Mouse (Mus musculus) gastrocnemius, postnatal 10 days (tissue): ENCODE measurements around the gene Clasp1. TPM values are rescaled to one million over a fixed set of nuclear protein-coding genes. Genes with fewer than 3 reads are reported as not detected.

ENCODE experiments used
- DNase-seq: peaks from one replicate; pipeline ENCODE4 v3.0.0; 2021; ENCODE audit warnings: mixed read lengths
- long read RNA-seq, 2 experiments: library from polyadenylated mRNA; stranded (forward); transcript quantifications; one replicate each; pipeline ENCODE4 v2.0.0; 2021
- total RNA-seq, 2 experiments: library from RNA; stranded (reverse); gene quantifications; 2 replicates each; pipeline ENCODE4 v1.2.3; 2021

Gene Clasp1
- total RNA-seq = 10 to 100 TPM; 78.7 to 90.1 TPM
- long read RNA-seq, experiment 1, full-length matches to known transcripts = 7 of 32 reads
- long read RNA-seq, experiment 1, partial matches to known transcripts = 6 of 32 reads
- long read RNA-seq, experiment 1, other reads (novel, unspliced or antisense) = 19 of 32 reads
- long read RNA-seq, experiment 2, full-length matches to known transcripts = 5 of 18 reads
- long read RNA-seq, experiment 2, partial matches to known transcripts = 5 of 18 reads
- long read RNA-seq, experiment 2, other reads (novel, unspliced or antisense) = 8 of 18 reads

GRCm38 (mm10) chr1:118388757-118389453, at the start of gene Clasp1:
TSS of gene Clasp1 (plus strand) at chr1:118389058.
- peak; percentile 91 for DNase-seq

- DNase-seq = no peak
Observed at GRCm38 (mm10) chr1:118343649-118344435, 45.0 kb upstream of the Clasp1 start.

DNA sequence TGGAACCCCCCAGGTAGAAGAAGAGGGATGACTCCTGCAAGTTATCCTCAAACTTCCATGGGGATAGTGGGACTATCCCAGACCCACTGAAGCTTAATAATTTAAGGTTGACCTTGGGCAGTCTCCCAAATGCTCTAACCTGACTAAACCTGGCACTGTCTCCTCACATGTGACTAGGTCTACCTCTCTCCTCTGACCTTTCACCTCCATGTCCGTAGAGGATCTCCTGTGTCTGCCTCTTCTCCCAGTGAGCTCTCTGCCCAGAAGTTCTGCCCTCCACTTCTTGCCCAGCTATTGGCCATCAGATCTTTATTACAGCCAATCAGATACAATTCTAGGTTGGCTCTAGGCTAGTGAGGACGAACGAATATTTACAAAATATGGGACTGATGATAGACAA, 38.9 kb upstream of the Clasp1 start:
- no peak for DNase-seq

DNA sequence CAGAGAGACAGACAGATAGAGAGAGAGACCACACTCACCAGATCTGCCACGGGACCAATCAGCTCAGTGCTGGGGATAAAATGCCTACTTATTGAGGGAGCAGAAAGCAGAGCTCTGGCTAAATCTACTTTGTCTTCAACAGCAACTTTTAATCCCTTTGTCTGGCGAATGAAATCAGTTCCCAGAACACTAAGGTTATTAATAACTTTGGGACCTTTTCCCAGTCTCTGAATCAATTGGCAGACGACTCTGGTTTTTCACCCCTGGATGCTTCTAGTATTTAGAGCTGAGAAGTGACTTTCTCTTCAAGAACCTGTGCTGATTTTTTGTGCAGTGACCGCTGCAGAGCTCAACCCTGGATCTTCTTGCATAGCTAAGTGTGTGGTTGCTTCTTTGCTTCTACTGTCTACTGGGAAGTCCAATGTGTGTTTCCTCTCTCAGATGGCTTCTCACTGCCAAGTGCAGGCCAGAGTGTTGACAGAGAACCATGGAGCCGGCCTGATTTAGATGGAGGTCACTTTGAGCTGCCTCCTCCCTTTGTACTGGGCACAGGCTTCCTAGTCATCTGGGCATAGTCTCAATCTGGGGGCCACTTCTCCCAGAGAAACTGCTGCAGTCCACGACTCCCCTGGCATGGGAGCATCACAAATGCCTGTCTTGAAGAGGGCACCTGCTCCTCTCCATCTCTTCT, 29.6 kb upstream of the Clasp1 start:
- DNase-seq = peak; percentile 6

DNA sequence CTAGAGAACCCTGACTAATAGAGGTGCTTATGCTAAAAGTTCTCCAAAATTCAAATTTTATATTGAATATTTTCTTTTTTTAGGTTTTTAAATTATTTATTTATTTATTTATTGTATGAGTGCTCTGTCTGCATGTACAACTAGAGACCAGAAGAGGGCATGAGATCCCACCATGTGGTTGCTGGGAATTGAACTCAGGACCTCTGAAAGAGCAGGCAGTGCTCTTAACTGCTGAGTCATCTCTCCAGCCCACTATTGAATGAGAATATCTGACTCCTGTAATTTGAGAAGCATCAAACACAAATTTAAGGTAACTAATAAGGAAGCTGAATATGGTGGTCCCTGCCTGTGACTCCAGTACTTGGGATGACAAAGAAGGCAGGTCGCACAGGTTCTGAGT, 20.9 kb upstream of the Clasp1 start:
- DNase-seq = no peak

GRCm38 (mm10) chr1:118368721-118369461, 20.0 kb upstream of the Clasp1 start:
- no peak for DNase-seq

DNA sequence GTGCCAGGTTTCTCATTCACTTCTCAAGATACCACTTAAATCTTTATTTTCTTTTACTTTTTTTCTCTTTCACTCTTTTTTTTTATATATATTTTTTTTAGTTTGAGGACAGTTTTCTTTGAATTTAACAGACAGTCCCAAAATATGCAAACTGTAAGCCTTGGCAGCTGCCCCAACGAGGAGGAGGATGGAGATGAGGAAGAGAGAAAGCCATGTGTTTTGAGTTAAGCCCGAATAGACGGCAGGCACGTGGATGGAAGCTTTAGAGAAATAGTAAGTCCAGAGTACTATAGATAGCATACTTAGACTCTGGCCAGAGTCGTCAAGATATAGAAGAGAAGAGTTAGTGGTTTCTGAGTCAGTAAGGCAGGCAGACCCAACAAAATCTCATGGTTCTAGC, 11.1 kb upstream of the Clasp1 start:
- DNase-seq = no peak

DNA sequence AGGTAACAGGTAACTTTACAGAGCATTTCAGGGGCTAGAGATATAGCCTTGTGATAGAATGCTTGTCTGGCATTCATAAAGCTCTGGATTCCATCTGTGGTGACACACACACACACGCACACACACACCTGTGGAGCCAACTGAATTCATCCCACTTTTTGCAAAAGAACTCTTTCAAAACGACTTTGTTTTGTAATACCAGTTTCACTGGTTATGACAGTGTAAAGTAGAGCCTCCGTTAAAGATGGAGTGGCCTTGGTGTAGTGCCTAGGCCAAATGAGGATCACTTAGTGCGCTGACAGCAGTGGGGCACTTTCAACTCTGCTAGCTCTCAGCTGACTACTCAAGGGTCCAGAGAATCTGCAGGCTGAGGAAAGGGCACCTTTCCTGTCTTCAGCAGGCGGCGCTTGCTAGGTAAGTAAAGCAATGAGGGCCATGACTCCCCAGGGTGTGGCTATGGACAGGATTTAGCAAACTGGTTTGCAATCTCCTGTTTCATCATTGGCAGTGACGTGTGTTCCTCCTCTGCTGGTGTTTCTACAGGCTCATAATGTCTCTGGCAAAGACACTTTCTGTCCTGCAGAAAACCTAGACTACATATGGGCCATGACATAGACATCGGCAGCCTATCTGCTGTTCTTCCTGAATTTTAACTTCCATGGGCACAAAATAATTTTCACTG, 8.6 kb upstream of the Clasp1 start:
- DNase-seq = no peak

DNA sequence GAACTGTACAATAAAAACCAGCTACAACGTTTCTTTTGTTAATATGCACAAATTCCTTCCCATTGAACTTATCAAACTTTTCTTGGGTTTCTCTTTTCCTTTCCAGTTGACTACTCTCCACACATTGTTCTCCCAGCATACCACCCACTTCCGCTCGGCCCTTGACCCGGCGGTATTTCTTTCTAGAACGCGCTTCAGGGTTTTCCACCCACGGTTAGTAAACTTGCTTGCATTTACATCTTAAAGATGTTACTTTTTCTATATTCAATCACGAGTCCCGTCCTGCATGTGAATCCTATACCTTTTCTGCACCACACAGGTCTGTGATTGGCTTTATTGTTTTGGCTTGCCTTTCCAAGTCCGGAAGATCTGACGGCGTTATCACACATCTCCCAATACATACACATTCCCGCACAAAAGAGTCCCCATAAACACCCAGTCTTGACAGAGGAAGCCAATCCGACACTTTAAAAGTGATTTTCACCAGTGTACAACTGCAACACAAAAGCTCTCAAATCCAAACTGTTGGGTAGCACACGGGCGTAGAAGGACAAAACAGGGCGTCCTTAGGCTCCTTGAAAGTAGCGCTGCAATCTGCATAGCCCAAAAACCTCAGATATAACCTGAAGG, 616 bp upstream of the Clasp1 start:
- peak; percentile 70 for DNase-seq

DNA sequence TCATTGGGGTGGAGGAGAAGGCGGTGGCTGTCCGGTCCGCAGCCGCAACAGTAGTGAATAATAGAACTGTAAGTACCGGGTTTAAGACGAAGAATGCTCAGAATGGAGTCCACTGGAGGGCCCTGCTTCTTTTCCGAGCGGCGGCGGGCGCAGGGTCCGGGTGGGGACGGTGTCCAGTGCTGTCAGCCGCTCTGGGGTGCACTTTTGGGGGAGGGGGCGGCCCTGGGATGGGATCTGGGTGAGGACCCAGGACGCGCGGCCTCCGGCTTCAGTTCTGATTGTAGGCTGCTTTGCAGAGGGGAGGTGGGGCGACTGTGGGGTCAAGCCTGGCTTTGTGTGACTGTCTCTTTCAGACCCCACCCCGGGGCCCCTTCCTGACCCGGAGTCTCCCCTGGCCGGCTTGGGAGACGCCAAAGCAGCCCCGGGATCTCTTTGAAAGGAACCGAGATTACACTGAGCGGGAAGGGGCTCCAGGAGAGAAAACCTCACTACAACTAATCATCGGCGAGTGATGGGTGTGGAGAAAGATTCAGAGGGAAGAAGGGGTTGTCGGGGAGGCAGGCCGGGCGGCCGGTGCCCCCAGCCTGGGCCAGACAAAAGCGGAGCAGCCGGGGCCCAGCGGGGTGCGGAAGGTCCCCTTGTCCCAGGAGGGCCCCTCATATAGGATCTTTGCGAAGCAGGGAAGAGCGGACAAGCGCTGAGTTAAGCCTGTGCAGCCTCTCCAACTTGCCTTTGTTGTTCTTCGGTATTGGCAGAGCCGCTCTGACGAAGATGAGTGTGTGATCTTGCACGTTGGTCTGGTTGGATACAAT, 802 bp downstream of the Clasp1 start:
- DNase-seq = peak; percentile 55

- DNase-seq = no peak
Observed at GRCm38 (mm10) chr1:118390266-118390660, 1.4 kb downstream of the Clasp1 start.

DNA sequence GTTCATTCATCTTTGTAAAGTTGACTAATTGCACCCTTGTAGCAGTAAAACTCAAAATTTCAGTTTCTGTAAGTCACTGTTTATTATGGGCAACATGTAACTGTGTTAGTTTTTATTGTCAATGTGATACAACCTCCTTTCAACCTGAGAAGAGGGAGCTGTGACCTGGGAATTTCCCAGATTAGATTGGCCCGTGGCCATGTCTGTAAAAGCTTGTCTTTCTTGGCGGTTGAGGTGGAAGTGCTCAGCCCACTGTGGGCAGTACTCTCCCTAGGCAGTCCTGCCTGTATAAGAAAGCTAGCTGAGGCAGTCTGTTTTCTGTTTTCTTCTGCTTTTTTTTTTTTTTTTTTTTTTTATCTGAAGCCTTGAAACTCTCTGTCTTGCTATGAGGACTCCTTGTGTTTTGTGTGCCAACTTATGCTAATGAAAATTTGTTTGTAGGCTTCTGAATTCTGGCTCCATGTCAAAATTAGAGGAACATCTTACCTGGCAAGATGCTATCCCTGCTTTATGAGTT, 2.1 kb downstream of the Clasp1 start:
- no peak for DNase-seq

GRCm38 (mm10) chr1:118392246-118392645, 3.4 kb downstream of the Clasp1 start:
- DNase-seq = no peak

DNA sequence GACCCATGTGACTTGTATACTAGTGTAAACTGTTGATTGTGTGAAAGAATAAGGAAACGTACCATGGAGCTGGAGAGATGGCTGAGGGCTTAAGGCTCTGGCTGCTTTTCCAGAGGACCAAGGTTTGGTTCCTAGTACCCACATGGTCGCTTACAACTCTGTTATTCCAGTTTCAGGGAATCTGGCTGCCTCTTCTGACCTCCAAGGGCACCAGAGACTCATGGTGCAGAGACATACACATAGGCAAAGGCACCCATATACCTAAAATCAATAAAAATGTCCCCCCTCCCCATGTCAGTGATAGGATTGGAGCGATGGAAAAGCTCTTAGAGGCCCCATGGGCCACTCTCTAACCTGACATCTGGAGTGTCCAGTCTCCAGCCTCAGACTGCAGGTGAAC, 5.1 kb downstream of the Clasp1 start:
- no peak for DNase-seq

- no peak for DNase-seq
Observed at GRCm38 (mm10) chr1:118397866-118398265, 9.0 kb downstream of the Clasp1 start.

DNA sequence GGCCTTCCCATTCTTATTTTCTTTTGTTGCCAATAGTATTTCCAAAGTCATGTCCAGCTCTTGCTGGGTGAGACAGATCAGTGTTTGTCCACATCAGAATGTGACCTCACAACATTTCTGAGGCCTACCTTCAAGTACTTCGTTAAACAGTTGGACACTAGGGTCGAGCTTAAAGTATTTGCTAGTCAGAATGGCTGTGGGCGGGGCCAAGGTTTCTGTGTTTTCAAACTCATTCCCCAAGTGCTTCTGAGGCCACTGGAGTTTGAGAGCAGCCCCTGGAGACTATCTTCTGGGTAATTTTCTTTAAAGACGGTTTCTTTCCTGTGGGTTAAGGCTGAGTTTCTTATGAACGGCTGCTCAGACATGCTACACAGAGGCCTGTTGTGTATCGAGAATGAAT, 9.7 kb downstream of the Clasp1 start:
- no peak for DNase-seq

- no peak for DNase-seq
Observed at GRCm38 (mm10) chr1:118399625-118400310, 10.9 kb downstream of the Clasp1 start.

GRCm38 (mm10) chr1:118401991-118402390, 13.1 kb downstream of the Clasp1 start:
- no peak for DNase-seq

DNA sequence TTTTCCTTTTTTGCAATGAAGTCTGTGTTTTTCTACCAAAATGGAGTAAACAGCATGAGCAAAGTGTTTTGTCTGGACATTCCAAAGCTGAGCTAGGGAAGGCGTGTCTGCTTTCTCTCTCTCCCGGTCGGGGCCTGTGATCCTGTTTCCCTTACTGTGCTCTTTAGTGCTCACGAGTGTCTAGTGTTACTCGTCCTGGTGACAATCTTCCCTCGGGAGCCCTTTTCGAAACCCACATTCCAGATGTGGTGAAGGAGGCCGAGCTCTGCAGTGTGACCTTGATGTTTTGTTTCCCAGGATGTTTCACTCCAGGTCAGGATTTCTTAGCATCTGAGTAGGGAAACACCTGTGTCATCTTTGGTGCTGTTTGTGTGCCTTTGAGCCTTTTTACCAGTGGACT, 13.7 kb downstream of the Clasp1 start:
- DNase-seq = no peak
